Mouse (Mus musculus) gastrocnemius, adult 2 months (tissue): Measurements from ENCODE around the gene Ap1s1. TPM values are rescaled to one million over a fixed set of nuclear protein-coding genes. Genes with fewer than 3 reads are reported as not detected.

Experiments used
- DNase-seq: peaks from one replicate; pipeline ENCODE4 v3.0.0; 2022
- H3K27ac ChIP-seq: fragments of 200-600 bp; 2 replicates; pipeline ENCODE4 v1.8.1; 2022; ENCODE audit warnings: mild to moderate bottlenecking
- H3K4me3 ChIP-seq: fragments of 200-600 bp; 2 replicates; pipeline ENCODE4 v1.8.1; 2022; ENCODE audit warnings: mild to moderate bottlenecking, moderate library complexity
- CTCF ChIP-seq: fragments of 200-600 bp; IDR thresholded peaks from 2 replicates; pipeline ENCODE4 v1.8.1; 2022; ENCODE audit warnings: antibody characterized with exemption, mild to moderate bottlenecking, moderate library complexity
- intact Hi-C: fragments of 180-260 bp; cut with DNase I; formaldehyde crosslinking; loops from one replicate; pipeline ENCODE4 v1.15.1; 2025
- microRNA-seq: library from miRNA; unstranded; fragments of <30 nt; microRNA quantifications from one replicate; pipeline ENCODE4 v1.2.0, GENCODE M21; 2021
- total RNA-seq, 2 experiments: library from RNA; stranded (reverse); gene quantifications; 2 replicates each; pipeline ENCODE4 v1.2.3; 2021

Gene Ap1s1
- total RNA-seq, 2 experiments from 2014 or later = 12.4 to 19.2 TPM

DNA sequence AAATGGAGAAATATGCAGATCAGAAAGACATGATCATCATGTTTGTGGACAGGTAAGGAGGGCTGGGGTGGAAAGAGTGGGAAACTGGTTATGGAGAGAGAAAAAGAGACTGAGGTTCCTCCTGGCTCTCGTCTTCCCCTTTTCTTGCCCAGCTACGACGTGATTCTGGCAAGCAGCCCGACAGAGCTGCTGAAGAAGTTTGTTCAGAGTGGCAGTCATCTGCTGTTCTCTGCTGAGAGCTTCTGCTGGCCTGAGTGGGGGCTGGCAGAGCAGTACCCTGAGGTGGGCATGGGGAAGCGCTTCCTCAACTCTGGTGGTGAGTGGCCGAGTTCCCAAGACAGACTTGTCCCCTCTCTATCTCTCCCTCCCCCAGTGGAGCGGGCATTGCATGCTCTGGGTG lies 57.5 kb downstream of the Ap1s1 start:
- DNase-seq = peak; percentile 63
- H3K27ac ChIP-seq = peak overlapping the region; percentile 89
- H3K4me3 ChIP-seq = peak overlapping the region; percentile 91
- TF ChIP-seq CTCF = no peak
- intact Hi-C loops = no loop called here

GRCm38 (mm10) chr5:136987934-136988271 lies 58.0 kb downstream of the Ap1s1 start, which contains the start of gene Znhit1:
Znhit1 (minus strand) TSS chr5:136988021.
- no peak for DNase-seq
- Histone ChIP-seq H3K4me3 (peak within 1 kb of the TSS; percentile 91), H3K27ac (peak within 1 kb of the TSS; percentile 89)
- intact Hi-C loops = no loop called here
- TF ChIP-seq CTCF = no peak

DNA sequence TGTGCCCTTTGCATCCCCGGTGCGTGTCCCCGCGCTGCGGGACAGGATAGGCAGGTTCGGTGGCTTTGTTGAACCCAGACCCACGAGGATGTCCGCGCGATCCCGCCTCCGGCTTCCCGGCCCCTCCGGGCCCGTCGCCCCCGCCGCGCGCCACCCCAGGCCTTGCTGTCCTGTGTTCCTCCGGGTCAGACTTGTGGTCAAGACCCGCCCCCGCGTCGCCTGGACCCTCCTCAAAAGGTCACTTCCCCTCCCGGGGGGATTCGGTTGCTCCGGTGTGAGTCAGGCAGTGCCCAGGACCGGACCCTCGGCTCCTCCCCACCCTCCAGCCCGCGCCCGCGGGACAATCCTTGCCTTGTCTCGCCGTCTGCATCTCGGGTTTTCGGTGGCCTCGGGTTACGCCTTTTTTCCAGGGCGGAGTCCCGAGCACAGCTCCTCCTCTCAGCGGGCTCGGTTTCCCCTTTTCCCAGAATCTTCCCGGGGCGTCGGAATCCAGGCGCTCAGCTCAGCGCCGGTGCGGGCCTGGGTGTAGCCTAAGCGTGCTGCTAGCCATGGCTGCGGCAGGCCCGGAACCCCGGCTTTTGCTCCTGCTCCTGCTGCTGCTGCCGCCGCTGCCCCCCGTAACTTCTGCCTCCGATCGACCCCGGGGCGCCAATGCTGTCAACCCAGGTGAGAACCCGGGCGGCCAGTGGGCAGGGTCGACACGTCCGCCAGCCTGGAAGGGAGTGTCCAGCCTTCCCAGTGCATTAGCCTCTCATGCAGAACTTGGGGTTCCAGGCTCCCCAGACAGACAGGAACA lies 58.6 kb downstream of the Ap1s1 start:
- intact Hi-C loops = no loop called here
- Histone ChIP-seq H3K27ac (peak overlapping the region; percentile 89), H3K4me3 (peak overlapping the region; percentile 91)
- no peak for TF ChIP-seq CTCF
- peak; percentile 89 for DNase-seq

GRCm38 (mm10) chr5:136986695-136987137 lies 59.2 kb downstream of the Ap1s1 start, which contains the start of gene Plod3:
Plod3 (plus strand) TSS chr5:136987019.
- peak; percentile 98 for DNase-seq
- TF ChIP-seq CTCF = no peak
- intact Hi-C loops = no loop called here
- peak within 1 kb of the TSS; percentile 89 for H3K27ac ChIP-seq
- H3K4me3 ChIP-seq = peak within 1 kb of the TSS; percentile 91

Small RNA genes within 50 kb of the gene (microRNA-seq; reads per million reads assigned to microRNA genes)
- gene Mir702 = 9.4 reads per million, percentile 6 among the genes with 10 or more reads in this experiment

Other genes with a start within 250 kb of the Ap1s1 start
- 1 to 10 TPM; 1.4 to 2.1 TPM for gene Col26a1, start 162.9 kb downstream of the Ap1s1 start, total RNA-seq
- gene Ift22, start 138.0 kb downstream of the Ap1s1 start, total RNA-seq = 1 to 10 TPM; 5.4 to 5.8 TPM
- gene Fis1, start 92.9 kb downstream of the Ap1s1 start, total RNA-seq = 100 to 1,000 TPM; 179 to 181 TPM
- 1 to 10 TPM; 2.1 to 2.3 TPM for gene Cldn15, start 79.5 kb downstream of the Ap1s1 start, total RNA-seq
- gene Plod3, start 59.1 kb downstream of the Ap1s1 start, total RNA-seq = 10 to 100 TPM; 15.2 to 20.6 TPM
- 10 to 100 TPM; 61.2 to 79.6 TPM for gene Znhit1, start 58.1 kb downstream of the Ap1s1 start, total RNA-seq
- gene Vgf, start 19.7 kb downstream of the Ap1s1 start, total RNA-seq = not detected
- 1 to 10 TPM; 2.5 to 2.8 TPM for gene Serpine1, start 26.1 kb upstream of the Ap1s1 start, total RNA-seq
- gene Trim56, start 70.1 kb upstream of the Ap1s1 start, total RNA-seq = 1 to 10 TPM; 7.5 to 9.3 TPM
- not detected for gene Muc3, start 103.2 kb upstream of the Ap1s1 start, total RNA-seq
- gene Muc3a, start 166.3 kb upstream of the Ap1s1 start, total RNA-seq = under 1 TPM; 0.13 to 0.28 TPM
- gene Ache, start 241.4 kb upstream of the Ap1s1 start, total RNA-seq = 10 to 100 TPM; 13.7 to 17.9 TPM
- gene Ufsp1, start 248.5 kb upstream of the Ap1s1 start, total RNA-seq = 10 to 100 TPM; 14.2 to 15.1 TPM